Mouse (Mus musculus) retina, adult 2 months (tissue): ENCODE data around the gene Tent5c.
A peak's percentile ranks its signal among the peaks of the same experiment; 100 is the strongest.
"Not testable (repeated sequence)": the region's sequence is repeated elsewhere in the genome, so short reads cannot be mapped to it uniquely, and the experiment has no call there.

Experiments used
- DNase-seq: peaks from one replicate; pipeline ENCODE4 v3.0.0-alpha.2; 2012; ENCODE audit warnings: low read depth, low spot score

Gene Tent5c

GRCm38 (mm10) chr3:100439088-100439487 lies 50.0 kb downstream of the Tent5c start:
- no peak for DNase-seq

- DNase-seq, result no peak
Measured at GRCm38 (mm10) chr3:100438461-100439002, 50.6 kb downstream of the Tent5c start.

GRCm38 (mm10) chr3:100436756-100437155 lies 52.4 kb downstream of the Tent5c start:
- no peak for DNase-seq

- DNase-seq, result no peak
Measured at GRCm38 (mm10) chr3:100431705-100432104, 57.4 kb downstream of the Tent5c start.

- DNase-seq, result no peak
Measured at GRCm38 (mm10) chr3:100430731-100431130, 58.4 kb downstream of the Tent5c start.

GRCm38 (mm10) chr3:100430101-100430500 lies 59.0 kb downstream of the Tent5c start:
- no peak for DNase-seq

GRCm38 (mm10) chr3:100429667-100430066 lies 59.5 kb downstream of the Tent5c start:
- no peak for DNase-seq

GRCm38 (mm10) chr3:100427548-100427947 lies 61.6 kb downstream of the Tent5c start:
- DNase-seq, result no peak

- peak; percentile 26 for DNase-seq
Measured at GRCm38 (mm10) chr3:100422392-100423167, 66.5 kb downstream of the Tent5c start.

- no peak for DNase-seq
Measured at GRCm38 (mm10) chr3:100421354-100421753, 67.8 kb downstream of the Tent5c start.

GRCm38 (mm10) chr3:100420691-100421056 lies 68.5 kb downstream of the Tent5c start:
- DNase-seq, result no peak

- DNase-seq, result no peak
Measured at GRCm38 (mm10) chr3:100419962-100420690, 69.0 kb downstream of the Tent5c start.

GRCm38 (mm10) chr3:100418387-100418786 lies 70.7 kb downstream of the Tent5c start:
- no peak for DNase-seq

GRCm38 (mm10) chr3:100417772-100418311 lies 71.3 kb downstream of the Tent5c start:
- no peak for DNase-seq

- no peak for DNase-seq
Measured at GRCm38 (mm10) chr3:100415671-100416070, 73.5 kb downstream of the Tent5c start.

GRCm38 (mm10) chr3:100413586-100413985 lies 75.5 kb downstream of the Tent5c start:
- DNase-seq, result not testable (repeated sequence)

GRCm38 (mm10) chr3:100411945-100412344 lies 77.2 kb downstream of the Tent5c start:
- DNase-seq, result no peak

GRCm38 (mm10) chr3:100409280-100409679 lies 79.8 kb downstream of the Tent5c start:
- DNase-seq, result no peak

- no peak for DNase-seq
Measured at GRCm38 (mm10) chr3:100408351-100409043, 80.6 kb downstream of the Tent5c start.

GRCm38 (mm10) chr3:100402656-100403055 lies 86.5 kb downstream of the Tent5c start:
- no peak for DNase-seq
